Mouse (Mus musculus) lung, postnatal 0 days (tissue): ENCODE measurements at regions not wholly inside any gene's neighbourhood (a gene's known extent, or its start where the extent isn't known, plus 50 kb on each side); places are given as distances from the start of the nearest gene placed in this dataset.

Experiments
- ATAC-seq: fragments of 200-750 bp; cut with Nextera tagmentation; 2 replicates; pipeline ENCODE4 v1.8.0; 2017; ENCODE audit warnings: moderate library complexity
- DNase-seq: peaks from one replicate; pipeline ENCODE4 v3.0.0-alpha.2; 2016; ENCODE audit warnings: low spot score
- H3K27ac ChIP-seq: fragments of 300-500 bp; sonication (generic); 2 replicates; pipeline ENCODE4 v1.5.1; 2014; ENCODE audit warnings: antibody characterized with exemption, mild to moderate bottlenecking, low read length, mixed read lengths
- H3K27me3 ChIP-seq: fragments of 300-500 bp; sonication (generic); replicated peaks from 2 replicates; pipeline ENCODE4 v1.6.1; 2014; ENCODE audit warnings: low read length, mixed read lengths; ENCODE audit not compliant: insufficient read depth
- H3K36me3 ChIP-seq: fragments of 300-500 bp; sonication (generic); 2 replicates; pipeline ENCODE4 v1.6.1; 2014; ENCODE audit warnings: low read length, mixed read lengths; ENCODE audit not compliant: insufficient read depth
- H3K4me1 ChIP-seq: fragments of 300-500 bp; sonication (generic); 2 replicates; pipeline ENCODE4 v1.6.1; 2014; ENCODE audit warnings: antibody characterized with exemption, low read depth, low read length, mixed read lengths; ENCODE audit not compliant: insufficient read depth
- H3K4me2 ChIP-seq: fragments of 300-500 bp; sonication (generic); replicated peaks from 2 replicates; pipeline ENCODE4 v1.6.1; 2014; ENCODE audit warnings: low read depth, mild to moderate bottlenecking, low read length, moderate library complexity, mixed read lengths
- H3K4me3 ChIP-seq: fragments of 300-500 bp; sonication (generic); 2 replicates; pipeline ENCODE4 v1.5.1; 2014; ENCODE audit warnings: low read depth, low read length
- H3K9ac ChIP-seq: fragments of 300-500 bp; sonication (generic); replicated peaks from 2 replicates; pipeline ENCODE4 v1.6.1; 2014; ENCODE audit warnings: low read depth, mild to moderate bottlenecking
- H3K9me3 ChIP-seq: fragments of 300-500 bp; sonication (generic); 2 replicates; pipeline ENCODE4 v1.6.1; 2016; ENCODE audit warnings: low read length, mixed read lengths
- CTCF ChIP-seq: IDR thresholded peaks from 2 replicates; pipeline ENCODE4 v1.5.1; 2016; ENCODE audit warnings: antibody characterized with exemption, mild to moderate bottlenecking
- EP300 ChIP-seq: IDR thresholded peaks from 2 replicates; pipeline ENCODE4 v1.6.1; 2016; ENCODE audit warnings: antibody characterized with exemption, mild to moderate bottlenecking, control low read depth
- WGBS: fragments of 180-500 bp; shearing (Covaris S2); extraction: QIAGEN DNeasy Blood & Tissue Kit; methylation state at CpG from one replicate; pipeline ENCODE4 v1.1.7; 2014; 5-methylcytosine and 5-hydroxymethylcytosine counted together

GRCm38 (mm10) chr1:164617871-164618270 is 159.7 kb upstream of the Atp1b1 start:
- Histone ChIP-seq H3K9ac (no peak overlapping the region), H3K9me3 (no peaks in the 10 kb centered on the region), H3K4me1 (no peaks in the 10 kb centered on the region), H3K4me3 (no peak overlapping the region), H3K36me3 (no peaks in the 10 kb centered on the region), H3K27ac (no peak overlapping the region), H3K4me2 (no peak overlapping the region), H3K27me3 (no peaks in the 10 kb centered on the region)
- DNase-seq (no peak), ATAC-seq (no peak)
- TF ChIP-seq EP300, result no peak
- TF ChIP-seq CTCF, result no peak

- no peaks in the 10 kb centered on the region for H3K9me3 ChIP-seq
- DNase-seq, result no peak
- no peak for ATAC-seq
- no peak overlapping the region for H3K4me3 ChIP-seq
- H3K4me2 ChIP-seq, result no peak overlapping the region
- H3K36me3 ChIP-seq, result no peaks in the 10 kb centered on the region
- H3K9ac ChIP-seq, result no peak overlapping the region
- no peak overlapping the region for H3K27ac ChIP-seq
- no peak for TF ChIP-seq EP300
- TF ChIP-seq CTCF, result no peak
- WGBS, result 63% methylated on average over 5 of the region's 5 CpGs
- no peaks in the 10 kb centered on the region for H3K27me3 ChIP-seq
- no peaks in the 10 kb centered on the region for H3K4me1 ChIP-seq
Measured at GRCm38 (mm10) chr1:164607061-164607460, 148.9 kb upstream of the Atp1b1 start.

- Histone ChIP-seq H3K4me2 (no peak overlapping the region), H3K4me1 (no peaks in the 10 kb centered on the region), H3K27me3 (no peaks in the 10 kb centered on the region), H3K36me3 (no peaks in the 10 kb centered on the region), H3K9ac (no peak overlapping the region), H3K27ac (no peak overlapping the region), H3K4me3 (no peak overlapping the region), H3K9me3 (no peaks in the 10 kb centered on the region)
- TF ChIP-seq CTCF (no peak), EP300 (no peak)
- WGBS, result 61% methylated on average over 8 of the region's 8 CpGs
- DNase-seq (no peak), ATAC-seq (no peak)
Measured at GRCm38 (mm10) chr1:164606141-164606754, 148.1 kb upstream of the Atp1b1 start.

GRCm38 (mm10) chr1:164603433-164603832 is 145.3 kb upstream of the Atp1b1 start:
- H3K27me3 ChIP-seq, result no peaks in the 10 kb centered on the region
- no peak overlapping the region for H3K4me3 ChIP-seq
- H3K4me2 ChIP-seq, result no peak overlapping the region
- H3K27ac ChIP-seq, result no peak overlapping the region
- TF ChIP-seq EP300, result no peak
- TF ChIP-seq CTCF, result no peak
- no peaks in the 10 kb centered on the region for H3K4me1 ChIP-seq
- 67% methylated on average over 3 of the region's 3 CpGs for WGBS
- H3K36me3 ChIP-seq, result no peaks in the 10 kb centered on the region
- H3K9me3 ChIP-seq, result no peaks in the 10 kb centered on the region
- ATAC-seq (no peak), DNase-seq (no peak)
- H3K9ac ChIP-seq, result no peak overlapping the region

GRCm38 (mm10) chr1:164602568-164602967 is 144.4 kb upstream of the Atp1b1 start:
- 85% methylated on average over 5 of the region's 5 CpGs for WGBS
- ATAC-seq, result no peak
- no peaks in the 10 kb centered on the region for H3K27me3 ChIP-seq
- no peak overlapping the region for H3K4me2 ChIP-seq
- H3K9me3 ChIP-seq, result no peaks in the 10 kb centered on the region
- H3K36me3 ChIP-seq, result no peaks in the 10 kb centered on the region
- DNase-seq, result no peak
- no peak for TF ChIP-seq CTCF
- H3K4me3 ChIP-seq, result no peak overlapping the region
- no peaks in the 10 kb centered on the region for H3K4me1 ChIP-seq
- no peak overlapping the region for H3K9ac ChIP-seq
- H3K27ac ChIP-seq, result no peak overlapping the region

GRCm38 (mm10) chr1:164590205-164590613 is 132.1 kb upstream of the Atp1b1 start:
- Histone ChIP-seq H3K27ac (no peak overlapping the region), H3K4me3 (no peak overlapping the region), H3K4me2 (no peak overlapping the region), H3K36me3 (no peaks in the 10 kb centered on the region), H3K27me3 (no peaks in the 10 kb centered on the region), H3K4me1 (no peaks in the 10 kb centered on the region), H3K9ac (no peak overlapping the region), H3K9me3 (no peaks in the 10 kb centered on the region)
- ATAC-seq (no peak), DNase-seq (no peak)
- no peak for TF ChIP-seq EP300
- TF ChIP-seq CTCF, result no peak
- 77% methylated on average over 3 of the region's 3 CpGs for WGBS
